Mouse (Mus musculus): Measurements from ENCODE around the gene Cxxc4. TPM values are rescaled to one million over a fixed set of nuclear protein-coding genes. Genes with fewer than 3 reads are reported as not detected.

Gene Cxxc4
- total RNA-seq, 2 experiments from 2014 or later = 2.4 to 3.0 TPM

DNA sequence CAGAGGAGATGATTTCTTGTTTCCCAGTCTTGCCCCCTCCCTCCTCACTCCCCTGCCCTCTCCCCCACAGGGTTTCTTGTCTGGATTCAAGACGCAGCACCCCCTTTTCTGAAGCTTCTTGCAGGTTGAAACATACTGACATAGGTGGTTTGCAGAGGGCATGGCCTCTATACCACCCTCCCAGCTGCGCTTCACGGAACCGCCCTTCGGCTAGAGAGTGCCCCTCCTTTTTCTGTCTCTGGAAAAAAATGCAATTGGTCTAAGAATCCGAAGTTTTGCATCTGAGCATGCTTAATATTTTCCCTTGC, 4.4 kb downstream of the Cxxc4 start:
- intact Hi-C loops (cut with DNase I) = no loop called here
- peak in 1 of 2 experiments; percentile 3 for DNase-seq

GRCm38 (mm10) chr3:134243168-134243849, 7.0 kb downstream of the Cxxc4 start:
- DNase-seq = no peak
- intact Hi-C loops (cut with DNase I) = no loop called here

GRCm38 (mm10) chr3:134243850-134244247, 7.6 kb downstream of the Cxxc4 start:
- DNase-seq = no peak
- intact Hi-C loops (cut with DNase I) = no loop called here

- intact Hi-C loops (cut with DNase I) = no loop called here
- DNase-seq = no peak
These were observed 17.9 kb downstream of the Cxxc4 start for GRCm38 (mm10) chr3:134254221-134254620.

DNA sequence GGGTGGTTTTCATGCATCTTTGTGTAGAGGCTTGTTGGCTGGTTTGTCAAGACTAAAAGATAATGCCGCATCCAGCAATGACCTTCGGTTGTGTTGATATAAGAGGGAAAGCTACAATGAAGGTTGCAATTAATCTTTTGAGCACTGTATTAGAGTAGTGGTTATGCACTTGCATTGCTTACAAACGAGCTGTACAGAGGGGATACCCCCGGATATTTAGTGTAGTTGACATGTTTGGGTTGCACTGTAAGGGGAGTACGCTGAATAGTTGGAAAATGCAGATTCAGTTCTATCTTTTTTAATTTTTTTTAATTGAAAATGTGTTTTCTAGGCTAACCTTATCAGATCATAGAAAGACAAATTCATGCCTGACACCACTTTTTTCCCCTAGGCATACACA, 22.4 kb downstream of the Cxxc4 start:
- DNase-seq = no peak
- intact Hi-C loops (cut with DNase I) = no loop called here

DNA sequence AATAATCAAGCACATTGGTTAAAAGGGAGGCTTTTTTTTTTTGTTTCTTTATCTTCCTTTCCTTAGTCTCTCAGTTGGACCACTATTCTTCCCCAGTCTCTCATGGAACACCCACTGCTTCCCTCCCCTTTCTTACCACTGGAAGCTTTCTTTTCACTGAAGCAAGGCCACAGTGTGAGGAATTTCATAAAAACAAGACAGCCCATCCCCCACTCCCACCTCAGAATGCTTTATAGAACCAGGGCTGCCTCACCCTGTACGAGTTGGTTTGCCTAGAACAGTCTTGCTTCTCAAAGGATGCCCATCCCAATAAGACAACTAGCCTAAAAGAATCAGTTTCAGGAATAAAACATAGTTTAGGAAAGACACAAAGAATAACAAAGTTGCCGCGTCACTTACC, 23.0 kb downstream of the Cxxc4 start:
- DNase-seq = no peak
- intact Hi-C loops (cut with DNase I) = no loop called here

DNA sequence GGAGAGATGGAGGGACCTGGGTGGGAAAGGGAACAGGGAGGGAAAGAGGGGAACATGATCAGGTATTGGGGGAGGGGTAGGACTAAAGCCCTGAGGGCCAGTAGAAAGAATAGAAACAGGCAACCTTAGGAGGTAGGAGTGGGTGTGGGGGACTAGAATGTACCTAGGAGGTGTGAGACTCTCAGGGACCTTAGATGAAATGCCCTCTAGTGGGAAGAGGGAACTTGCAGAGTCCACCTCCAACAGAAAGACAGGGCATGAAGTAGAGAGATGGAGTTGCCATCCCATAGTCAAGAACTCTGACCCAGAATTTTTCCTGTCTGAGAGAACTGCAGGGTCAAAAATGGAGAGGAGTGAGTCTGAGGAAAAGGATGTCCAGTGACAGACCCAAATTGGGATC, 43.4 kb downstream of the Cxxc4 start:
- intact Hi-C loops (cut with DNase I) = no loop called here
- no peak for DNase-seq

- intact Hi-C loops (cut with DNase I) = no loop called here
- no peak for DNase-seq
These were observed 45.5 kb downstream of the Cxxc4 start for GRCm38 (mm10) chr3:134281527-134282370.

GRCm38 (mm10) chr3:134295217-134295616, 58.9 kb downstream of the Cxxc4 start:
- intact Hi-C loops (cut with DNase I) = no loop called here
- DNase-seq = no peak

DNA sequence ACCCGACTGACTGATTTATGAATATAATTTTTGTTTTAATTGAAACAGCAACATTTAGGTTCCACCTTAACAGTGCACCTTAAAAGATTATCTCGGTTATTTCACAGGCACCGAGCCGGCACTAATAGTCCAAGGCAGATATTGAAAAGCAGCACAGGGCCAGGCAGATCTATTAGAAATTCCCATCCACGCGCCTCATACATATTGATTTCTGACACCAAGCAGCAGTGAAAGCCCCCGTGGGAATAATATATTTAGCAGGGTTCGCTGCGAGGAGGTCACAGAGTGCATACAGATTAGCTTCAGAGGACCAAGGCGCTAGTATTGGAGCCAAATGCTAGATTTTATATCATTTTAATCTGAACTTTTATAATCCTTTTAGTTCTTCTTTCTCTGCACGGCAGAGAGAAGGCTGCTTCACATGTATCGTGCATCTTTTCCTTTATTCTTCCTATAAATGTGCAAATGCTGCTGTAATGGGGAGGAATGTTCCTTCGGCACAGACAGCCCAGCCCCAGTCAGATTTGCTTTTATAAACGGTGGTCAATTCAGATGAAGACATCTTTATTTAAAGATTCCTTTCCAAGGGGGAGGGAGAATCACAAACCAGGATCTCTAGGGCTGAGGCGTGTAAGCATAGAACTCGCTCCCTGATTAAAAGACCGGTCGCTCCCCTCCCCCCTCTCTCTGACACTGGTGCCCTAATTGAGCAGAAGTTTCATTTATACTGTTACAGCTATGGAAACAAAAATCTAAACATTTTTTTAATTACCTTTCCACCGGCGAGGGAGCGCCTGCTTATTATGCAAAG, 66.6 kb downstream of the Cxxc4 start:
- intact Hi-C loops (cut with DNase I) = no loop called here
- no peak for DNase-seq

DNA sequence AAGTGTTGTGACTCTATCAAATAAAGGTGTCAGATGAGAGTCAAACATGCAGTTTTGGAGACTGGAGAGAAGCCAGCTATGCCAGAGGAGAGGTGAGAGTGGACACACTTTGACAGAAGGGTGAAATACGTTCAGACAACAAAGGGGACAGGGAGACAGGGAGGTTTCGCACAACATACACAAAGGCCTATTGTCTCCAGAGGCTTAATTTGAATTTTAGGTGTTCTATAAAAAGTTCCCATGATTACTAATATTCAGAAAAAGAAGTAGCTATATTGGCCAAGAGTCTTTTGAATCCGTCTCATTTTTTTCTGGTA, 67.2 kb downstream of the Cxxc4 start:
- intact Hi-C loops (cut with DNase I) = no loop called here
- no peak for DNase-seq

- intact Hi-C loops (cut with DNase I) = no loop called here
- DNase-seq = no peak
These were observed 70.2 kb downstream of the Cxxc4 start for GRCm38 (mm10) chr3:134306507-134306906.

DNA sequence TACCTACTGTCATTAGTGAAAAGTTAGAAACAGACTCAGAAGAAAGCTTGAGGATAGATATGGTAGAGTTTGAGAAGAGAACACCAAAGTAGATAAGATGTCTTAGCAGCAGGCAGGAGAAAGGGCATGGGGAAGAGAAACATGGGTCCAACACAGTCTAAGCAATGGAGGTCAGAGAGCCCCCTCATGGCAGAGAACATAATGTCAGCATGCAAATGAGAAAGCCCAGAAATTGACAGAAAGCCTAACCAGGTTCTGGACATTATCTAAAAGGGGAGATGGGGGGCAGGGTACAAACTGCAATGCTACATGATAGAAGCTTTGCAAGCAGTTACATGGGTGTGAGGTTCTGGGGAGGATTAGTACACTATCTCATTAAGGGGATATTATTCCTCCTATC, 71.5 kb downstream of the Cxxc4 start:
- intact Hi-C loops (cut with DNase I) = no loop called here
- DNase-seq = no peak

Small RNA genes lying within 50 kb of the gene (microRNA-seq; reads per million reads assigned to microRNA genes)
- 0 to 0.12 reads per million in 2 experiments for gene Mir1895

Data from heart, postnatal 14 days (tissue).